Mouse (Mus musculus): ENCODE measurements around the gene Tgds.

- TF ChIP-seq CTCF (IDR thresholded peaks at IDR 0.05; ENCODE audit: borderline replicate concordance, extremely low read depth, insufficient read depth, insufficient read length) = no peak
- no peak for TF ChIP-seq POLR2A (IDR thresholded peaks at IDR 0.05; ENCODE audit: borderline replicate concordance, extremely low read depth, insufficient read depth, insufficient read length, poor library complexity, severe bottlenecking)
Observed at GRCm38 (mm10) chr14:118173590-118174203, 41.1 kb upstream of the Tgds start.
